Mouse (Mus musculus) brain, embryonic 14.5 days (tissue): ENCODE data around the gene Lep.

ENCODE experiments used
- CTCF ChIP-seq: fragments of 200-500 bp; IDR thresholded peaks from 2 replicates; pipeline ENCODE4 v1.5.1; 2012; ENCODE audit warnings: inconsistent platforms, mild to moderate bottlenecking, moderate library complexity, borderline replicate concordance; ENCODE audit not compliant: insufficient read depth, insufficient read length; ENCODE audit errors: extremely low read depth
- POLR2A ChIP-seq: fragments of 200-500 bp; IDR thresholded peaks from 2 replicates; pipeline ENCODE4 v1.6.1; 2012; ENCODE audit warnings: mild to moderate bottlenecking, inconsistent platforms, borderline replicate concordance; ENCODE audit not compliant: poor library complexity, insufficient read depth, insufficient read length, severe bottlenecking; ENCODE audit errors: extremely low read depth

DNA sequence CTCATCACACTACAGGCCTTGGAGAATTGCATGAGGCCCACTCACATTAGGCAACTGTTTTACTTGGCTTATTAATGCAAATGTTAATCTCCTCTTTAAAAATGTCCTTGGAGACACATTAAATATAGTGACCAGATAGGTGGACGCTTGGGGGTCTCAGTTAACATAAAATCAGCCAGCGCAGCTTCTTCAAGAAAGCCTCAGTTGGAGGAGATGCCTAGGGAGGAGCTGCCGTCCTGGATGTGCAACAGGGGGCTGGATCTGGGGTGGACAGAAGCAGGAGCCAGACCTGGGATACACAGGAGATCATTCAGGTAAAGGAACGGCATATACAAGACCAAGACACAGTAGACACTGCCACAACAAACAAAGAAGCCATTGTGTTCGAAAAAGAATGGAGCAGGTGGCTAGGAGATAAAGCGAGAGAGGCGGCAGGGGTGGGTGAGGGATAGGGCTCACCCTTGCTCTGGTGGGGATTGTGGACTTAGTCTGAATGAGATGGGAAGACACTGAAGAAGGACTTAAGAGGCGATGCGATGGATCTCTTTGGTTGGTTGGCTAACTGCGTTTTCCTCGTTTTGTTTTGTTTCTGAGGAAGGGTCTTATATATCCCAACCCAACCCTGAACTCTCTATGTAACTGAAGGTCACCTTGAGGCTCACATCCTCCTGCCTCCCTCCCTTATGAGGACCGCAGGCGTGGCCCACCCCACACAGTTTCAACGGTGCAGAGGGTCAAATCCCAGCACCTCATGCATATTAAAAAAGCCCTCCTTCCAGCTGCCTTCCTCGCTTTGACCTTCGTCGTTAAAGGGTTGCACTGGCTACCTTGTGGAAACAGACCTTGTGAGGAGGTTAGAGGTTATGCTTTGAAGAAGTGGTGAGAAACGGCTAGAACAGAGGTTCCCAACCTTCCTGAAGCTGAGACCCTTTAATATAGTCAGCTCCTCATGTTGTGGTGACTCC, 40.0 kb upstream of the Lep start:
- TF ChIP-seq POLR2A (no peak), CTCF (no peak)
